Mouse (Mus musculus) thymus, postnatal 4 days (tissue): ENCODE data around the gene Tdrkh.
A peak's percentile ranks its signal among the peaks of the same experiment; 100 is the strongest.

Experiments
- DNase-seq: peaks from one replicate; pipeline ENCODE4 v3.0.0; 2021

The Tdrkh gene

GRCm38 (mm10) chr3:94463926-94464578, 51.0 kb downstream of the Tdrkh start:
- no peak for DNase-seq

GRCm38 (mm10) chr3:94465632-94466430, 52.8 kb downstream of the Tdrkh start:
- DNase-seq = no peak

- DNase-seq = no peak
Measured at GRCm38 (mm10) chr3:94468931-94469330, 55.9 kb downstream of the Tdrkh start.

- DNase-seq = no peak
Measured at GRCm38 (mm10) chr3:94472447-94473114, 59.5 kb downstream of the Tdrkh start.

GRCm38 (mm10) chr3:94473115-94473505, 60.0 kb downstream of the Tdrkh start:
- no peak for DNase-seq

- DNase-seq = no peak
Measured at GRCm38 (mm10) chr3:94473567-94474232, 60.6 kb downstream of the Tdrkh start.

- no peak for DNase-seq
Measured at GRCm38 (mm10) chr3:94476301-94477035, 63.4 kb downstream of the Tdrkh start.

- DNase-seq = no peak
Measured at GRCm38 (mm10) chr3:94477444-94477843, 64.4 kb downstream of the Tdrkh start.

GRCm38 (mm10) chr3:94477981-94478422, 64.9 kb downstream of the Tdrkh start, which contains the start of gene Celf3:
TSS of gene Celf3 (plus strand) at chr3:94478295.
- no peak for DNase-seq

GRCm38 (mm10) chr3:94478591-94479169, 65.6 kb downstream of the Tdrkh start:
- no peak for DNase-seq

- no peak for DNase-seq
Measured at GRCm38 (mm10) chr3:94479564-94479963, 66.5 kb downstream of the Tdrkh start.

- no peak for DNase-seq
Measured at GRCm38 (mm10) chr3:94480291-94480884, 67.3 kb downstream of the Tdrkh start, which contains the start of gene Riiad1. TSS of gene Riiad1 (minus strand) at chr3:94480341.

- DNase-seq = no peak
Measured at GRCm38 (mm10) chr3:94481429-94481828, 68.4 kb downstream of the Tdrkh start.

- no peak for DNase-seq
Measured at GRCm38 (mm10) chr3:94482764-94483385, 69.8 kb downstream of the Tdrkh start.

GRCm38 (mm10) chr3:94483790-94484439, 70.8 kb downstream of the Tdrkh start:
- DNase-seq = peak; percentile 35
